ENCODE assay signal across 17 mouse cellular contexts in the genomic region with DNA sequence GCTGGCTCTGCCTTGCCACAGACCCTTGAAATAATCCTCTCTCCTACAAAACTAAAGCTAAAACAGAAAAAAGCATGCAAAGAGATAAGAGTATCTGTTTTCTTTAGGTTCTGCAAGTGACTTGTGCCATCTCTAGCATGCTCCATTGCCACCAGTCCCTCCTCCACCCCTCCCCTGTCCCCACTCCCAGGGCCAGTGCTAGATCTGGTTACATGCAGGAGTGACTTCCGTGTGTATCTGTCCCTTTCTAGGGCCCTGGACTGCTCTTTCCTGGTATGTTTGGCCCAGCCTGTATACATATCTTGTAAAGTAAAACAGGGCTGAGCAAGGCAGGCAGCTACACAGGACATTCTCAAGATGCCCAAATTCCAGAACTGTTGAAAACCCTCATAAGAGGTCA.
"Had no signal": no experiment of that assay in that cellular context is flagged by ENCODE, and none has a peak within 500 bp of the region (broad histone marks: within the 10 kb centered on the region; RNA-seq: fewer than 3 reads in every experiment).

No protein-coding gene starts in this region.

- H3K4me3 ChIP-seq: left cerebral cortex, adult 2 months had no signal

- H3K9ac ChIP-seq: liver, embryonic 14.5 days; liver, postnatal 0 days; lung, embryonic 14.5 days had no signal

- DNase-seq: kidney, adult 9 months; kidney, postnatal 36 days; layer of hippocampus, postnatal 36 days; liver, postnatal 0 days; lung, postnatal 10 days; lung, postnatal 4 days; midbrain, embryonic 14.5 days; thymus, adult 2 months; thymus, postnatal 14 days; thymus, postnatal 4 days had no signal

- H3K4me2 ChIP-seq: lung, embryonic 14.5 days; midbrain, embryonic 11.5 days had no signal

- ATAC-seq: inflammation-experienced regulatory T-cells, adult 6 months; intestine, embryonic 16.5 days; liver, postnatal 0 days had no signal

- H3K27ac ChIP-seq: left cerebral cortex, adult 2 months; liver, embryonic 14.5 days; stomach, postnatal 0 days had no signal
